Mouse (Mus musculus): Measurements from ENCODE around the gene Btbd8. TPM values are rescaled to one million over a fixed set of nuclear protein-coding genes. Genes with fewer than 3 reads are reported as not detected.
A peak's percentile ranks its signal among the peaks of the same experiment; 100 is the strongest.

Btbd8 gene
- polyA plus RNA-seq, 1 experiment from 2014 or later = 6.6 TPM

DNA sequence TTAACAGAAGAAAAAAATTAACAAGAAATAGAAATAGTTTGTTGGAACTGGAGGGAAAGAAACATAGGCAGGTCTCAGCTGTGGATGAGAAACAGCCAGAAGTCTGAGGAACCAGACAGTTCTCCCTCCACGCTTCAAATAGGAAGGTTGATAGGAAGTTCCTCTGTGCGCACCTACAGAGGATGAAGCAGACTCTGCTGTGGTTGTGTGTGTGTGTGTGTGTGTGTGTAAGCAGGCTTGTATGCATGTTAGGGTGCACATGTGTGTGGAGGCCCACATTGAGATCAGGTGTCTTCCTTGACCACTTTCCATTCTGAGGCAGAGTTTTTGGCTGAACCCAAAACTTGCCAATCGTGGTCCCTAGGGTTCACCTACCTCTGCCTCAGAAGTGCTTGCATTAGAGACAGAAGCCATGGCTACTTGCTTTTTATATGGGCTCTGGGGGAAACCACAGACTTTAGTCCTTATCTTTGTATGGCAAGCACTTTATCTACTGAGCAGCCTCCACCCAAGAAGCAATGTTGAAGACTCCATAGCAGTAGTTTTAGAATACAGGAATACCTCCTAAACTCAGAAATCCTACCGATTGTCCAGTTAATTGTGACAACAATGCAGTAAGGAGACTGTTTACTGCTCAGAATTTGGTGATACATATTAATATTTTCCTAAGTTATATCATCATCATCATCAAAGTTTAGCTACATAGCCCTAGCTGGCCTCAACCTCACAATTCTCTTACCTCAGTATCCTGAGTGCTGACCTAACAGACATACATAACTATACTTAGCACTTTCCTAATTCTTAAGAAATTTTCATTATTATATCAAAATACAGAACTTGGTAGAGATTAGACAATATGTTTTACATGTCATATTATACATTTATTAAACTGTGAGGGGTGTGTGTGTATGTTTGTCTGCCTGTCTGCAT lies 24.6 kb downstream of the Btbd8 start:
- H3K4me1 ChIP-seq = no peaks in the 10 kb centered on the region
- H3K4me2 ChIP-seq (replicated peaks) = no peak overlapping the region
- H3K27me3 ChIP-seq = no peaks in the 10 kb centered on the region
- 89% methylated on average over 4 of the region's 4 CpGs for WGBS
- no peak overlapping the region for H3K9ac ChIP-seq
- no peaks in the 10 kb centered on the region for H3K36me3 ChIP-seq
- no peak overlapping the region for H3K4me3 ChIP-seq
- H3K9me3 ChIP-seq = no peaks in the 10 kb centered on the region
- H3K27ac ChIP-seq = no peak overlapping the region
- no peak for ATAC-seq (ENCODE audit: insufficient number of reproducible peaks, insufficient read depth, low FRiP score, low TSS enrichment)

DNA sequence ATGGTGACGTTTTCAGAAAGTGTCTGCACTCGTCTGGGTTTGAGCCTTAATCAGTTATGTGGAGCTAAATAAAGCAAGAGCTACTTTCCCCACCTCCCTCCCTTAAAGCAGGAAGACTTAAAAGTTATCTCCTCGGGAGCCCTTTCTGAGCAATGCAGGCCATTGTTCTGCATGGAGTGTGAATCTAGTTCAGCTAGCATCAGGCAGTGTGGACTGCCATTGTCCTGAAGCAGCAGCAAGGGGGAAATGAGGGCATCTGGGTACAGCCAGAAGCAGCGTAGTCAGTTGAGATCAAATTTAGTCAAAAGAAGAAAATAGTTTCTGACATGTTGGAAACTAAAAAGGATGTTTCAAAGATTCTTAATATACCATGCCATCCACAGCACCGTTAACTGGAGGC lies 28.7 kb downstream of the Btbd8 start:
- H3K4me3 ChIP-seq = no peak overlapping the region
- no peaks in the 10 kb centered on the region for H3K9me3 ChIP-seq
- no peak for ATAC-seq (ENCODE audit: insufficient number of reproducible peaks, insufficient read depth, low FRiP score, low TSS enrichment)
- H3K27ac ChIP-seq = 0 out of 2 replicates have a peak overlapping the region, but pooled peaks have one; percentile 18
- no peaks in the 10 kb centered on the region for H3K27me3 ChIP-seq
- no peak overlapping the region for H3K9ac ChIP-seq
- 33% methylated on average over 5 of the region's 5 CpGs for WGBS
- H3K4me1 ChIP-seq = no peaks in the 10 kb centered on the region
- no peak overlapping the region for H3K4me2 ChIP-seq (replicated peaks)
- no peaks in the 10 kb centered on the region for H3K36me3 ChIP-seq

GRCm38 (mm10) chr5:107467098-107467497 lies 29.3 kb downstream of the Btbd8 start:
- no peak overlapping the region for H3K27ac ChIP-seq
- H3K4me1 ChIP-seq = no peaks in the 10 kb centered on the region
- H3K9me3 ChIP-seq = no peaks in the 10 kb centered on the region
- 73% methylated on average over 4 of the region's 4 CpGs for WGBS
- no peak overlapping the region for H3K4me2 ChIP-seq (replicated peaks)
- no peak overlapping the region for H3K9ac ChIP-seq
- H3K36me3 ChIP-seq = no peaks in the 10 kb centered on the region
- ATAC-seq (ENCODE audit: insufficient number of reproducible peaks, insufficient read depth, low FRiP score, low TSS enrichment) = no peak
- H3K27me3 ChIP-seq = no peaks in the 10 kb centered on the region
- no peak overlapping the region for H3K4me3 ChIP-seq

DNA sequence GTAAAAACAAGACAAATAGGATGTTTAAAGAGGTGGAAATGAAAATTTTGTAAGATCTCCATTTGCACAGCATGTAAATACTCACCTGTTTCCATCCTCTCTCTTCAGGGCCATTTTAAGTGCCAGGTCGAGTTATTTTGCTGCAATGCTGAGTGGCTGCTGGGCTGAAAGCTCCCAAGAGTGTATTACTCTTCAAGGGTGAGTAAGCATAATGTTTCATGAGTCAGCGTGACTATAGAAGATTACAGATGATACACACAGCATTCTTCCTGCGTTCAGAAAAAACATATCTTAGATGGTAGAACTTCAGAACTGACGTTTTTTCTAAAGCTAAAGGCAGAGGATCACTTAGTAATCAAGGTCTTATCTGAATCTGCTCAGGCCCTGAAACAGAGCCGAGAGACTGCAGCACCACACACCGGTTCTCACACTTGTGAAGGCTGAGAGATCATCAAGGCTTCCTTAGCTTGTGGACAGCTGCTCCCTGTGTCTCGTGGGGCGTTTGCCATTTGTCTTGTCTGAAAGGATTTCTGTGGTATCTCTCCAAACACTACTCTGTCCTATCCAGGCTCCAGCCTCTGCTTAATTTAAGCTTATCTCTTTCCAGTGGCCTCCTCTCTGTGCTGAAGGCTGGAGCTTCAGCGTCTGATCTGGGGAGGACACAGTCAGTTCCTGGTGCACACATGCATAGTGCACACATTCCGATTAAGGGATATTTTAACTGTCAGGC lies 33.0 kb downstream of the Btbd8 start:
- no peak overlapping the region for H3K27ac ChIP-seq
- H3K36me3 ChIP-seq = peaks cover 11% of the 10 kb centered on the region; the same call in 1 of the 2 replicates
- H3K9me3 ChIP-seq = no peaks in the 10 kb centered on the region
- no peak overlapping the region for H3K9ac ChIP-seq
- H3K4me3 ChIP-seq = no peak overlapping the region
- no peaks in the 10 kb centered on the region for H3K4me1 ChIP-seq
- ATAC-seq (ENCODE audit: insufficient number of reproducible peaks, insufficient read depth, low FRiP score, low TSS enrichment) = no peak
- WGBS = 86% methylated on average over 10 of the region's 10 CpGs
- no peaks in the 10 kb centered on the region for H3K27me3 ChIP-seq
- H3K4me2 ChIP-seq (replicated peaks) = no peak overlapping the region

GRCm38 (mm10) chr5:107480194-107480593 lies 42.4 kb downstream of the Btbd8 start:
- Histone ChIP-seq H3K36me3 (peaks cover 4% of the 10 kb centered on the region; the same call in 1 of the 2 replicates), H3K4me1 (no peaks in the 10 kb centered on the region), H3K9me3 (no peaks in the 10 kb centered on the region), H3K4me3 (no peak overlapping the region), H3K9ac (no peak overlapping the region), H3K27ac (no peak overlapping the region), H3K4me2 (replicated peaks) (no peak overlapping the region), H3K27me3 (no peaks in the 10 kb centered on the region)
- no peak for ATAC-seq (ENCODE audit: insufficient number of reproducible peaks, insufficient read depth, low FRiP score, low TSS enrichment)
- 89% methylated on average over 2 of the region's 2 CpGs for WGBS

- H3K27ac ChIP-seq = no peak overlapping the region
- peaks cover 6% of the 10 kb centered on the region; the same call in 1 of the 2 replicates for H3K36me3 ChIP-seq
- H3K4me2 ChIP-seq (replicated peaks) = no peak overlapping the region
- H3K4me3 ChIP-seq = no peak overlapping the region
- 66% methylated on average over 4 of the region's 4 CpGs for WGBS
- H3K4me1 ChIP-seq = no peaks in the 10 kb centered on the region
- H3K9me3 ChIP-seq = no peaks in the 10 kb centered on the region
- no peak overlapping the region for H3K9ac ChIP-seq
- H3K27me3 ChIP-seq = no peaks in the 10 kb centered on the region
- no peak for ATAC-seq (ENCODE audit: insufficient number of reproducible peaks, insufficient read depth, low FRiP score, low TSS enrichment)
Measured at GRCm38 (mm10) chr5:107488996-107489395, 51.2 kb downstream of the Btbd8 start.

DNA sequence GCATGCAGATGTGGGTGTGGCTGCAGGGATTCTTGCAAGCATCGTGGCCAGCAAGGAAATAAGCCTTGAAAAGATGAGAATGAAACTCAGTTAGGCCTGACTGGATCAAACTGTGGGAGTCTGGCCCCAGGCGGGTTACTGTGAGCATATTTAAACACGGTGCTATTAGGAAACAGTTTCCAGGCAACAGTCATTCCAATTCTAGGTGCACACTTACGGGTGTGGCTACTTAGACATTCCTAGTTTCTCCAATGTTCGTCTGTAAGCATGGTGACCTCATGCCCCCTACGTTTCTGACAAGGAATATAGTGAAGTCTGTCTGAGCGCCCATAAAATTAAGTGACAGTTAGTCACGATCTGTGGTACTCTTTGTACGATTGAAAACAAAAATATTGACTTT lies 53.2 kb downstream of the Btbd8 start:
- WGBS = 75% methylated on average over 9 of the region's 9 CpGs
- Histone ChIP-seq H3K36me3 (peaks cover 9% of the 10 kb centered on the region), H3K27ac (no peak overlapping the region), H3K4me2 (replicated peaks) (no peak overlapping the region), H3K9me3 (0 out of 2 replicates have a peak, but pooled peaks cover 3% of the 10 kb centered on the region), H3K4me1 (no peaks in the 10 kb centered on the region), H3K27me3 (no peaks in the 10 kb centered on the region), H3K4me3 (no peak overlapping the region), H3K9ac (no peak overlapping the region)
- ATAC-seq (ENCODE audit: insufficient number of reproducible peaks, insufficient read depth, low FRiP score, low TSS enrichment) = no peak

- Histone ChIP-seq H3K27ac (no peak overlapping the region), H3K36me3 (peaks cover 9% of the 10 kb centered on the region), H3K4me1 (no peaks in the 10 kb centered on the region), H3K9ac (no peak overlapping the region), H3K4me2 (replicated peaks) (no peak overlapping the region), H3K4me3 (no peak overlapping the region), H3K27me3 (no peaks in the 10 kb centered on the region), H3K9me3 (0 out of 2 replicates have a peak, but pooled peaks cover 3% of the 10 kb centered on the region)
- 83% methylated on average over 2 of the region's 2 CpGs for WGBS
- ATAC-seq (ENCODE audit: insufficient number of reproducible peaks, insufficient read depth, low FRiP score, low TSS enrichment) = no peak
Measured at GRCm38 (mm10) chr5:107492471-107492870, 54.7 kb downstream of the Btbd8 start.

- Histone ChIP-seq H3K27me3 (no peaks in the 10 kb centered on the region), H3K4me3 (no peak overlapping the region), H3K27ac (no peak overlapping the region), H3K4me2 (replicated peaks) (no peak overlapping the region), H3K9me3 (0 out of 2 replicates have a peak, but pooled peaks cover 3% of the 10 kb centered on the region), H3K4me1 (peaks cover 8% of the 10 kb centered on the region; the same call in 1 of the 2 replicates), H3K9ac (no peak overlapping the region), H3K36me3 (peaks cover 9% of the 10 kb centered on the region)
- no peak for ATAC-seq (ENCODE audit: insufficient number of reproducible peaks, insufficient read depth, low FRiP score, low TSS enrichment)
- WGBS = 94% methylated on average over 5 of the region's 5 CpGs
Measured at GRCm38 (mm10) chr5:107494759-107495158, 57.0 kb downstream of the Btbd8 start.

- Histone ChIP-seq H3K4me1 (peaks cover 8% of the 10 kb centered on the region; the same call in 1 of the 2 replicates), H3K4me3 (no peak overlapping the region), H3K27ac (no peak overlapping the region), H3K4me2 (replicated peaks) (no peak overlapping the region), H3K27me3 (no peaks in the 10 kb centered on the region), H3K9ac (no peak overlapping the region), H3K36me3 (peaks cover 9% of the 10 kb centered on the region), H3K9me3 (0 out of 2 replicates have a peak, but pooled peaks cover 3% of the 10 kb centered on the region)
- 84% methylated on average over 2 of the region's 2 CpGs for whole genome bisulfite sequencing
- ATAC-seq (ENCODE audit: insufficient number of reproducible peaks, insufficient read depth, low FRiP score, low TSS enrichment) = no peak
Measured at GRCm38 (mm10) chr5:107496047-107496446, 58.2 kb downstream of the Btbd8 start.

DNA sequence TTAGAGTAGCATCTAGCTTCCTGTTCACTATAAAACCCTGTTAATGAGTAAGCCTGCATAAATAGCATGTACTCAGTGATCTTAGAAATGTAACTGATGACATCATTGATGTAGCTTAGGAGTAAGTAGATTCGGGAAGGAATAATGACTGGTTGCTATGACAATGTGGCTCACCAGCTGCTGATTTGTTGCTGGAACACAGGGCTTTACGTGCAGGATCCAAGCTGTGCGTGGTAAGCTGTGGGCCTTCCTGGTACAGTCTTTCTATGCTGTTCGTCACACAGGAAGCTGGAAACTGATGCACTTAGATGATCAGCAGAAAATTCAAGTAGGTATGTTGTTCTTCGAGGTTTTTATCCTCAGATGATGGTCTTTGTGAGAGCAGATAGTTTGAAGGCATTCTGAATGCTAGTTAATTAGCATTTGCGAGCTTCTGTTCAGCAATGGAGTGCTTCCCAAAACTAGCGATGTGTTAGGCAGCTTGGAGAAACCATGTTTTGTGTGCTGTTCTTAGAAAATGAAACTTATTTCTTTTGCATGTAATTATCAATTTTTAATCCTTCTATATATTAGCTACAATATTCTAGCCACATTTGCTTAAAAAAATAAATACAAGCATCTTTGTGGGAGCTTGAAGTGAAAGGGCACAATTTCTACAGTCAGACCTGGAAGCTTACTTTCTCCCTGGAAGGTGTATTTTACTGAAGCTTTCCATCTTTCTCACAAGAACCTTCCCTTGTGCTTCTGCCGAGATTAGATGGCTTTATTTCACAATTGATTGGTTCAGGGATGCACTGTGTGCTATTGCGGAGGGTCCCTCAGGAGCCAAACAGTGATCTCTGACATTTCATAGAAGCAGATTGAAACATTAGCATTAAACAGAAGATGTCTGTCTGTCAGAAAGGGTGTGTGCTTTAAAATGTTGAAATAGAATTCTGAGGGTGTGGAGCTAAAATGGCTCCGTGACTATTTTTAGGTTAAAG lies 60.0 kb downstream of the Btbd8 start:
- no peak overlapping the region for H3K4me3 ChIP-seq
- WGBS = 66% methylated on average over 10 of the region's 10 CpGs
- ATAC-seq (ENCODE audit: insufficient number of reproducible peaks, insufficient read depth, low FRiP score, low TSS enrichment) = no peak
- no peak overlapping the region for H3K4me2 ChIP-seq (replicated peaks)
- H3K9me3 ChIP-seq = 0 out of 2 replicates have a peak, but pooled peaks cover 3% of the 10 kb centered on the region
- no peak overlapping the region for H3K9ac ChIP-seq
- no peaks in the 10 kb centered on the region for H3K27me3 ChIP-seq
- H3K36me3 ChIP-seq = peaks cover 3% of the 10 kb centered on the region; the same call in 1 of the 2 replicates
- peaks cover 8% of the 10 kb centered on the region; the same call in 1 of the 2 replicates for H3K4me1 ChIP-seq
- H3K27ac ChIP-seq = no peak overlapping the region
